Comparison of ENCODE assay signal across 9 mouse cellular contexts in the genomic region with DNA sequence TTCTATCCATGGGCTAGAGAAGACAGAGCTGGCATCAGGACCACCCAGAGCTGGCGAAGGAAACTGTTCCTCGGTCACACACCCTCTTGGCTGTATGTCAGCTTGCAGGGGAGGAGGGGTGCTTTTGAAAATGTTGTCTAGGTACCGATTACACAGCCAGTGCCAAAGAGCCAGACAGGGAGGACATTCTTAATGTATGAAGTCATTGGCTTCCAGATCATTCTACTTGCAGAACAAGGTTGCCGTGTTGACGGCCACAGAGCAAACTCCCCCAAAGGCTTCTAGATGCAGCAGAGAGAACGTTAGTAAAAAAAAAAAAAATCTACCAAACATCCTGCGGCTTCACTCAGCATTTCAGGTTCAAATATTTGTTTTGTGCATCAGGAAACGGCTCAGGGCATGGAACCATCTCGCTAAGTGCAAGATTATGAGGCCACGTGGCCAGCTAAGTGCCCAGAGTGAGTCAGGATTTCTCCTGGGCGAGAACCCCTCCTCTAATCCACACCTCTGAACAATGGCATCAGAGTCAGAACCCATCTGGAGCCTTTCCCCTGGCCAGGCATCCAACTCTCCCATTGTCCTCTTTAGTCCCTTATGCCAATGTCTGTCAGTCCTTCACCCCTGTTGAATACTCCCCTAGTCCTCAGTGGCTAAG.
DNase-seq lines count a peak whose midpoint lies in the region; ATAC-seq and TF ChIP-seq lines count a peak whose summit lies in the region.
"Had no signal": no experiment of that assay in that cellular context is flagged by ENCODE, and none has a peak within 500 bp of the region (broad histone marks: within the 10 kb centered on the region; RNA-seq: fewer than 3 reads in every experiment).

No protein-coding gene starts in this region.

- no peaks in the 10 kb centered on the region for H3K9me3 ChIP-seq in kidney, postnatal 0 days (replicated peaks; ENCODE audit: low read length)

- TF ChIP-seq POLR2A in testis, adult 2 months (IDR thresholded peaks at IDR 0.05; ENCODE audit: control insufficient read depth, low read depth, low read length), result no peak

- no peak for TF ChIP-seq CTCF in testis, adult 2 months (IDR thresholded peaks at IDR 0.05; ENCODE audit: control insufficient read depth, insufficient read depth, insufficient replicate concordance, low read depth, low read length)
- no peak for TF ChIP-seq CTCF in kidney, postnatal 0 days (IDR thresholded peaks at IDR 0.05; ENCODE audit: low read depth)

- no peak overlapping the region for H3K9ac ChIP-seq in kidney, postnatal 0 days (ENCODE audit: low read depth, low read length)

- peak overlapping the region; percentile 57 for H3K4me3 ChIP-seq in testis, adult 2 months (ENCODE audit: control insufficient read depth, low read depth, low read length)
- no peak overlapping the region for H3K4me3 ChIP-seq in kidney, postnatal 0 days (replicated peaks; ENCODE audit: low read depth, low read length)

- no peaks in the 10 kb centered on the region for H3K36me3 ChIP-seq in testis, adult 2 months (ENCODE audit: control insufficient read depth, insufficient read depth, low read length)
- H3K36me3 ChIP-seq in kidney, postnatal 0 days (ENCODE audit: insufficient read depth, low read length), result no peaks in the 10 kb centered on the region

- no peak overlapping the region for H3K27ac ChIP-seq in testis, adult 2 months (ENCODE audit: control insufficient read depth, insufficient read depth, low read depth, low read length)
- no peak overlapping the region for H3K27ac ChIP-seq in kidney, postnatal 0 days

- peaks cover 11% of the 10 kb centered on the region for H3K4me1 ChIP-seq in testis, adult 2 months (ENCODE audit: control insufficient read depth, insufficient read depth, low read length)
- no peaks in the 10 kb centered on the region for H3K4me1 ChIP-seq in kidney, postnatal 0 days (replicated peaks; ENCODE audit: insufficient read depth, low read length)

- peak; percentile 67 to 69 for DNase-seq in cerebellum, postnatal 14 days
- no peak for DNase-seq in cerebellum, adult 9-10 months
- DNase-seq in testis, postnatal 14 days (ENCODE audit: low spot score), result no peak
- DNase-seq in kidney, postnatal 0 days (ENCODE audit: low spot score), result peak; percentile 62
- DNase-seq in testis, postnatal 10 days (ENCODE audit: low spot score), result peak; percentile 60
- DNase-seq in layer of hippocampus, postnatal 14 days (ENCODE audit: low spot score in 2 of 2), result no peak
- no peak for DNase-seq in frontal cortex, adult 2 months (ENCODE audit: extremely low spot score in 1 of 2, low spot score in 1 of 2)

- H3K27me3 ChIP-seq in testis, adult 2 months (ENCODE audit: control insufficient read depth, insufficient read depth, low read length), result no peaks in the 10 kb centered on the region
- no peaks in the 10 kb centered on the region for H3K27me3 ChIP-seq in kidney, postnatal 0 days (ENCODE audit: insufficient read depth, low read length)

- no peak overlapping the region for H3K4me2 ChIP-seq in kidney, postnatal 0 days (ENCODE audit: low read length)

- no peak; the same call in 1 of the 2 replicates for ATAC-seq in kidney, postnatal 0 days (replicated peaks; ENCODE audit: low FRiP score, low read depth)
- ATAC-seq: CD4-positive, CD25-positive, alpha-beta regulatory T cell, adult 4 months had no signal

- 39% methylated on average over 11 of the region's 11 CpGs for WGBS in kidney, postnatal 0 days

Comparison
In these comparisons a context has a peak if more than half of its experiments do, and no peak if none do; other contexts are left out.
1. DNase-seq: peak in cerebellum, postnatal 14 days (2 of 2), kidney, postnatal 0 days (single experiment) and testis, postnatal 10 days (single experiment); none in cerebellum, adult 9-10 months (single experiment), testis, postnatal 14 days (single experiment), layer of hippocampus, postnatal 14 days (0 of 2) and frontal cortex, adult 2 months (0 of 2).